8 mouse cellular contexts compared by ENCODE assay signal in genomic region chr11:69837604-69837951, GRCm38 (mm10). TPM values are rescaled to one million over a fixed set of nuclear protein-coding genes. Genes with fewer than 3 reads are reported as not detected.
DNase-seq lines count a peak whose midpoint lies in the region; ATAC-seq and TF ChIP-seq lines count a peak whose summit lies in the region.

Gene Nlgn2 (minus strand): TSS chr11:69837784.

- peaks cover 28% of the 10 kb centered on the region for H3K4me1 ChIP-seq in thymus, adult 2 months (replicated peaks; ENCODE audit: control insufficient read depth, insufficient read depth, low read length)
- peaks cover 46% of the 10 kb centered on the region for H3K4me1 ChIP-seq in limb, embryonic 12.5 days (replicated peaks)
- peaks cover 37% of the 10 kb centered on the region for H3K4me1 ChIP-seq in stomach, embryonic 15.5 days

- intact Hi-C loops in gastrocnemius, adult 2 months (cut with DNase I), result loop anchor here (2.0 kb wide), 1 partner anchor 33 kb away; the partner anchor contains the start of gene Tmem102
- intact Hi-C loops in heart, postnatal 10 days (cut with DNase I), result loop anchor here (2.0 kb wide), 1 partner anchor 35 kb away; no protein-coding TSS in a partner anchor

- peak within 1 kb of the TSS; percentile 94 for H3K4me3 ChIP-seq in gastrocnemius, adult 2 months
- H3K4me3 ChIP-seq in thymus, adult 2 months (ENCODE audit: control insufficient read depth, insufficient read depth, low read length), result peak within 1 kb of the TSS; percentile 53
- peak within 1 kb of the TSS; percentile 72 for H3K4me3 ChIP-seq in limb, embryonic 12.5 days (replicated peaks)
- peak within 1 kb of the TSS; percentile 77 for H3K4me3 ChIP-seq in stomach, embryonic 15.5 days (replicated peaks)

- peak within 1 kb of the TSS; percentile 98 for H3K27ac ChIP-seq in gastrocnemius, adult 2 months
- no peak within 1 kb of the TSS for H3K27ac ChIP-seq in thymus, adult 2 months (ENCODE audit: control insufficient read depth, insufficient read depth, low read length)
- H3K27ac ChIP-seq in limb, embryonic 12.5 days, result peak within 1 kb of the TSS; percentile 89
- H3K27ac ChIP-seq in stomach, embryonic 15.5 days, result peak within 1 kb of the TSS; percentile 91

- DNase-seq in gastrocnemius, adult 2 months, result no peak
- DNase-seq in gastrocnemius, postnatal 25 days, result no peak
- no peak for DNase-seq in thymus, adult 2 months
- no peak for DNase-seq in thymus, postnatal 14 days
- no peak for DNase-seq in heart, postnatal 10 days
- DNase-seq in kidney, adult 9 months, result no peak

- no peaks in the 10 kb centered on the region for H3K27me3 ChIP-seq in thymus, adult 2 months (ENCODE audit: control insufficient read depth, insufficient read depth, low read length)
- H3K27me3 ChIP-seq in limb, embryonic 12.5 days, result peaks cover 38% of the 10 kb centered on the region
- H3K27me3 ChIP-seq in stomach, embryonic 15.5 days (replicated peaks), result peaks cover 3% of the 10 kb centered on the region; the same call in 1 of the 2 replicates

- no peaks in the 10 kb centered on the region for H3K9me3 ChIP-seq in limb, embryonic 12.5 days
- H3K9me3 ChIP-seq in stomach, embryonic 15.5 days, result no peaks in the 10 kb centered on the region

- no peak; the same call in 1 of the 2 replicates for ATAC-seq in limb, embryonic 12.5 days (ENCODE audit: insufficient number of reproducible peaks, insufficient read depth, low FRiP score, low TSS enrichment, low read depth)
- no peak; the same call in 1 of the 2 replicates for ATAC-seq in stomach, embryonic 15.5 days (ENCODE audit: insufficient read depth, low FRiP score, low read depth)

- TF ChIP-seq CTCF in gastrocnemius, adult 2 months (IDR thresholded peaks at IDR 0.05), result peak; percentile 26
- no peak for TF ChIP-seq CTCF in thymus, adult 2 months (IDR thresholded peaks at IDR 0.05; ENCODE audit: borderline replicate concordance, control insufficient read depth, extremely low read depth, insufficient read depth, low read length, poor library complexity)

- under 1% methylated on average over 32 of the region's 32 CpGs for WGBS in thymus, adult 2 months
- under 1% methylated on average over 30 of the region's 32 CpGs for WGBS in limb, embryonic 12.5 days
- under 1% methylated on average over 32 of the region's 32 CpGs for WGBS in stomach, embryonic 15.5 days

- TF ChIP-seq POLR2A in thymus, adult 2 months (IDR thresholded peaks at IDR 0.05; ENCODE audit: control insufficient read depth, extremely low read depth, insufficient read depth, low read length, poor library complexity), result no peak

- H3K4me2 ChIP-seq in limb, embryonic 12.5 days, result peak within 1 kb of the TSS; percentile 95
- peak within 1 kb of the TSS; percentile 91 for H3K4me2 ChIP-seq in stomach, embryonic 15.5 days

- no peaks in the 10 kb centered on the region for H3K36me3 ChIP-seq in thymus, adult 2 months (ENCODE audit: control insufficient read depth, insufficient read depth, low read length)
- H3K36me3 ChIP-seq in limb, embryonic 12.5 days, result peaks cover 12% of the 10 kb centered on the region
- no peaks in the 10 kb centered on the region for H3K36me3 ChIP-seq in stomach, embryonic 15.5 days

- H3K9ac ChIP-seq in limb, embryonic 12.5 days (replicated peaks), result peak within 1 kb of the TSS; percentile 81
- H3K9ac ChIP-seq in stomach, embryonic 15.5 days, result peak within 1 kb of the TSS; percentile 73

RNA-seq across cellular contexts. Expression of gene Nlgn2, which starts in this region (rescaled TPM):
- total RNA-seq in gastrocnemius, adult 2 months (2021), result 1 to 10 TPM; 2.3 to 2.7 TPM
- 1 to 10 TPM; 3.1 to 3.9 TPM for total RNA-seq in gastrocnemius, postnatal 25 days (2021)
- polyA plus RNA-seq in thymus, adult 2 months (2012; rRNA removed), result 14.4 and 15.3 TPM in 2 replicates
- 10 to 100 TPM; 13.6 TPM for total RNA-seq in heart, postnatal 10 days (2021)
- polyA plus RNA-seq in limb, embryonic 12.5 days (2016; fragmentation: Nextera tagmentation; extraction: Ambion mirVana), result 8.4 and 9.1 TPM in 2 replicates
- 6.3 and 7.4 TPM in 2 replicates for polyA plus RNA-seq in stomach, embryonic 15.5 days (2015; fragmentation: Nextera tagmentation; extraction: Ambion mirVana)
